Mouse (Mus musculus) limb, embryonic 12.5 days (tissue): ENCODE measurements around the gene Tph1. TPM values are rescaled to one million over a fixed set of nuclear protein-coding genes. Genes with fewer than 3 reads are reported as not detected.

Experiments used
- ATAC-seq: fragments of 200-750 bp; cut with Nextera tagmentation; 2 replicates; pipeline ENCODE4 v1.8.0; 2017; ENCODE audit warnings: low read depth, moderate TSS enrichment; ENCODE audit not compliant: insufficient number of reproducible peaks, insufficient read depth, low FRiP score, low TSS enrichment
- H3K27ac ChIP-seq: fragments of 300-500 bp; sonication (generic); 2 replicates; pipeline ENCODE4 v1.5.1; 2016; ENCODE audit warnings: mild to moderate bottlenecking, moderate library complexity
- H3K27me3 ChIP-seq: fragments of 300-500 bp; sonication (generic); 2 replicates; pipeline ENCODE4 v1.6.1; 2016; ENCODE audit warnings: mild to moderate bottlenecking, moderate library complexity
- H3K36me3 ChIP-seq: fragments of 300-500 bp; sonication (generic); 2 replicates; pipeline ENCODE4 v1.6.1; 2016; ENCODE audit warnings: mild to moderate bottlenecking, moderate library complexity
- H3K4me1 ChIP-seq: fragments of 300-500 bp; sonication (generic); replicated peaks from 2 replicates; pipeline ENCODE4 v1.6.1; 2016
- H3K4me2 ChIP-seq: fragments of 300-500 bp; sonication (generic); 2 replicates; pipeline ENCODE4 v1.6.1; 2016; ENCODE audit warnings: mild to moderate bottlenecking, moderate library complexity
- H3K4me3 ChIP-seq: fragments of 300-500 bp; sonication (generic); replicated peaks from 2 replicates; pipeline ENCODE4 v1.5.1; 2016; ENCODE audit warnings: mild to moderate bottlenecking
- H3K9ac ChIP-seq: fragments of 300-500 bp; sonication (generic); replicated peaks from 2 replicates; pipeline ENCODE4 v1.6.1; 2016; ENCODE audit warnings: mild to moderate bottlenecking, moderate library complexity
- H3K9me3 ChIP-seq: fragments of 300-500 bp; sonication (generic); 2 replicates; pipeline ENCODE4 v1.6.1; 2016; ENCODE audit warnings: mild to moderate bottlenecking, moderate library complexity
- WGBS: fragments of 180-500 bp; shearing (Covaris S2); methylation state at CpG from one replicate; pipeline ENCODE4 v1.1.7; 2016; 5-methylcytosine and 5-hydroxymethylcytosine counted together
- polyA plus RNA-seq: library from polyadenylated mRNA; unstranded; fragments of >200 nt; fragmentation: Nextera tagmentation; extraction: Ambion mirVana; gene quantifications from 2 replicates; pipeline ENCODE4 v1.2.1, GENCODE M21; 2016

Gene Tph1
- not detected in 2 replicates for polyA plus RNA-seq

GRCm38 (mm10) chr7:46672160-46672672 lies at the start of gene Tph1:
Gene Tph1, minus strand, starts transcription at chr7:46672537.
- H3K4me3 ChIP-seq: no peak within 1 kb of the TSS
- WGBS: 41% methylated on average over 10 of the region's 10 CpGs
- H3K36me3 ChIP-seq: no peaks in the 10 kb centered on the region
- ATAC-seq: no peak
- no peak within 1 kb of the TSS for H3K4me2 ChIP-seq
- no peak within 1 kb of the TSS for H3K9ac ChIP-seq
- peaks cover 18% of the 10 kb centered on the region for H3K27me3 ChIP-seq
- no peaks in the 10 kb centered on the region for H3K9me3 ChIP-seq
- no peak within 1 kb of the TSS for H3K27ac ChIP-seq
- peaks cover 5% of the 10 kb centered on the region for H3K4me1 ChIP-seq

GRCm38 (mm10) chr7:46720460-46720859 lies 48.1 kb upstream of the Tph1 start:
- H3K4me1 ChIP-seq: no peaks in the 10 kb centered on the region
- no peak for ATAC-seq
- peaks cover 8% of the 10 kb centered on the region for H3K27me3 ChIP-seq
- no peak overlapping the region for H3K27ac ChIP-seq
- no peak overlapping the region for H3K4me3 ChIP-seq
- WGBS: 78% methylated on average over 9 of the region's 9 CpGs
- no peak overlapping the region for H3K4me2 ChIP-seq
- no peak overlapping the region for H3K9ac ChIP-seq
- H3K9me3 ChIP-seq: no peaks in the 10 kb centered on the region
- no peaks in the 10 kb centered on the region for H3K36me3 ChIP-seq

GRCm38 (mm10) chr7:46719526-46719925 lies 47.2 kb upstream of the Tph1 start:
- Histone ChIP-seq H3K4me3 (no peak overlapping the region), H3K36me3 (no peaks in the 10 kb centered on the region), H3K27me3 (peaks cover 8% of the 10 kb centered on the region), H3K9me3 (no peaks in the 10 kb centered on the region), H3K4me2 (no peak overlapping the region), H3K4me1 (no peaks in the 10 kb centered on the region), H3K27ac (no peak overlapping the region), H3K9ac (no peak overlapping the region)
- WGBS: 79% methylated on average over 7 of the region's 7 CpGs
- ATAC-seq: no peak

GRCm38 (mm10) chr7:46718591-46719270 lies 46.4 kb upstream of the Tph1 start:
- Histone ChIP-seq H3K9ac (no peak overlapping the region), H3K27ac (no peak overlapping the region), H3K4me2 (no peak overlapping the region), H3K4me3 (no peak overlapping the region), H3K36me3 (no peaks in the 10 kb centered on the region), H3K27me3 (peaks cover 8% of the 10 kb centered on the region), H3K4me1 (no peaks in the 10 kb centered on the region), H3K9me3 (no peaks in the 10 kb centered on the region)
- 82% methylated on average over 7 of the region's 7 CpGs for WGBS
- no peak for ATAC-seq

- Histone ChIP-seq H3K4me2 (no peak overlapping the region), H3K4me1 (no peaks in the 10 kb centered on the region), H3K36me3 (no peaks in the 10 kb centered on the region), H3K4me3 (no peak overlapping the region), H3K9me3 (no peaks in the 10 kb centered on the region), H3K27ac (no peak overlapping the region), H3K27me3 (peaks cover 8% of the 10 kb centered on the region), H3K9ac (no peak overlapping the region)
- WGBS: 54% methylated on average over 5 of the region's 5 CpGs
- ATAC-seq: no peak
These were observed 44.6 kb upstream of the Tph1 start for GRCm38 (mm10) chr7:46716897-46717296.

- Histone ChIP-seq H3K27me3 (peaks cover 5% of the 10 kb centered on the region; the same call in 1 of the 2 replicates), H3K36me3 (no peaks in the 10 kb centered on the region), H3K9ac (no peak within 1 kb of the TSS), H3K4me3 (no peak within 1 kb of the TSS), H3K9me3 (no peaks in the 10 kb centered on the region), H3K27ac (no peak within 1 kb of the TSS), H3K4me1 (no peaks in the 10 kb centered on the region), H3K4me2 (no peak within 1 kb of the TSS)
- no peak for ATAC-seq
- WGBS: 87% methylated on average over 5 of the region's 5 CpGs
These were observed 43.3 kb upstream of the Tph1 start, which contains the start of gene Saa3 for GRCm38 (mm10) chr7:46715600-46715999. Gene Saa3, minus strand, starts transcription at chr7:46715700.

- Histone ChIP-seq H3K27me3 (no peaks in the 10 kb centered on the region; the same call in 1 of the 2 replicates), H3K4me3 (no peak overlapping the region), H3K9me3 (no peaks in the 10 kb centered on the region), H3K4me1 (peaks cover 2% of the 10 kb centered on the region), H3K27ac (no peak overlapping the region), H3K4me2 (no peak overlapping the region), H3K36me3 (no peaks in the 10 kb centered on the region), H3K9ac (no peak overlapping the region)
- no peak for ATAC-seq
- WGBS: 36% methylated on average over 6 of the region's 6 CpGs
These were observed 42.2 kb upstream of the Tph1 start for GRCm38 (mm10) chr7:46714518-46714917.

GRCm38 (mm10) chr7:46712250-46712649 lies 39.9 kb upstream of the Tph1 start:
- Histone ChIP-seq H3K4me2 (no peak overlapping the region), H3K4me1 (peaks cover 8% of the 10 kb centered on the region), H3K9me3 (no peaks in the 10 kb centered on the region), H3K27me3 (no peaks in the 10 kb centered on the region), H3K27ac (no peak overlapping the region), H3K4me3 (no peak overlapping the region), H3K36me3 (peaks cover 13% of the 10 kb centered on the region), H3K9ac (no peak overlapping the region)
- ATAC-seq: no peak
- WGBS: 70% methylated on average over 6 of the region's 6 CpGs

- Histone ChIP-seq H3K4me3 (peak within 1 kb of the TSS; percentile 78), H3K9me3 (no peaks in the 10 kb centered on the region), H3K36me3 (peaks cover 31% of the 10 kb centered on the region), H3K4me2 (peak within 1 kb of the TSS; percentile 63), H3K27ac (peak within 1 kb of the TSS; percentile 90), H3K4me1 (peaks cover 8% of the 10 kb centered on the region), H3K27me3 (no peaks in the 10 kb centered on the region), H3K9ac (peak within 1 kb of the TSS; percentile 92)
- under 1% methylated on average over 38 of the region's 38 CpGs for WGBS
- ATAC-seq: peak; percentile 96
These were observed 38.1 kb upstream of the Tph1 start, which contains the start of gene Saal1 for GRCm38 (mm10) chr7:46710390-46710844. Gene Saal1, minus strand, starts transcription at chr7:46710680.

GRCm38 (mm10) chr7:46700521-46701025 lies 28.2 kb upstream of the Tph1 start:
- Histone ChIP-seq H3K36me3 (peaks cover 99% of the 10 kb centered on the region), H3K27me3 (no peaks in the 10 kb centered on the region), H3K4me3 (no peak overlapping the region), H3K4me2 (no peak overlapping the region), H3K27ac (no peak overlapping the region), H3K4me1 (no peaks in the 10 kb centered on the region), H3K9ac (no peak overlapping the region), H3K9me3 (no peaks in the 10 kb centered on the region)
- 93% methylated on average over 6 of the region's 6 CpGs for WGBS
- no peak for ATAC-seq

GRCm38 (mm10) chr7:46696754-46697153 lies 24.4 kb upstream of the Tph1 start:
- no peak overlapping the region for H3K9ac ChIP-seq
- no peak for ATAC-seq
- no peaks in the 10 kb centered on the region for H3K9me3 ChIP-seq
- H3K36me3 ChIP-seq: peaks cover 87% of the 10 kb centered on the region
- no peak overlapping the region for H3K4me3 ChIP-seq
- WGBS: 86% methylated on average over 1 of the region's 1 CpGs
- no peaks in the 10 kb centered on the region for H3K4me1 ChIP-seq
- no peak overlapping the region for H3K4me2 ChIP-seq
- no peaks in the 10 kb centered on the region for H3K27me3 ChIP-seq
- H3K27ac ChIP-seq: no peak overlapping the region
